Mouse (Mus musculus) ES-Bruce4 (cell line): ENCODE results near the gene 9530053A07Rik. TPM values are rescaled to one million over a fixed set of nuclear protein-coding genes. Genes with fewer than 3 reads are reported as not detected.
"Not testable (repeated sequence)": the region's sequence is repeated elsewhere in the genome, so short reads cannot be mapped to it uniquely, and the experiment has no call there.

Experiments used
- H3K27ac ChIP-seq: 2 replicates; pipeline ENCODE4 v1.5.1; 2012; ENCODE audit warnings: low read length, inconsistent platforms; ENCODE audit not compliant: insufficient read depth
- H3K27me3 ChIP-seq: 2 replicates; pipeline ENCODE4 v1.6.1; 2012; ENCODE audit warnings: mild to moderate bottlenecking, low read length, inconsistent platforms; ENCODE audit not compliant: control insufficient read depth, poor library complexity, insufficient read depth, severe bottlenecking
- H3K36me3 ChIP-seq: 2 replicates; pipeline ENCODE4 v1.6.1; 2012; ENCODE audit warnings: inconsistent platforms, mild to moderate bottlenecking, low read length, moderate library complexity; ENCODE audit not compliant: control insufficient read depth, poor library complexity, insufficient read depth, severe bottlenecking
- H3K4me1 ChIP-seq: one replicate; pipeline ENCODE4 v1.8.1; 2011; ENCODE audit warnings: low read length; ENCODE audit not compliant: control insufficient read depth, insufficient read depth
- H3K4me3 ChIP-seq: 2 replicates; pipeline ENCODE4 v1.5.1; 2011; ENCODE audit warnings: low read depth, mild to moderate bottlenecking, low read length
- H3K9ac ChIP-seq: 2 replicates; pipeline ENCODE4 v1.6.1; 2012; ENCODE audit warnings: low read depth, mild to moderate bottlenecking, inconsistent platforms; ENCODE audit not compliant: poor library complexity, severe bottlenecking
- H3K9me3 ChIP-seq: replicated peaks from 2 replicates; pipeline ENCODE4 v1.6.1; 2012; ENCODE audit warnings: mild to moderate bottlenecking, low read length, inconsistent platforms; ENCODE audit not compliant: control insufficient read depth, poor library complexity, insufficient read depth, severe bottlenecking
- CTCF ChIP-seq: IDR thresholded peaks from one replicate; pipeline ENCODE4 v1.8.1; 2011; ENCODE audit warnings: low read depth, low read length
- EP300 ChIP-seq: IDR thresholded peaks from 2 replicates; pipeline ENCODE4 v1.6.1; 2011; ENCODE audit warnings: low read depth, low read length; ENCODE audit not compliant: insufficient read depth
- POLR2A ChIP-seq: IDR thresholded peaks from one replicate; pipeline ENCODE4 v1.8.1; 2011; ENCODE audit warnings: low read length; ENCODE audit not compliant: insufficient read depth
- polyA plus RNA-seq: library from polyadenylated mRNA; stranded (reverse); fragments of >200 nt; gene quantifications from 2 replicates; pipeline ENCODE4 v1.2.4, GENCODE M21; 2011; ENCODE audit warnings: low read depth; ENCODE audit not compliant: missing spikeins, insufficient read depth, insufficient read length

The 9530053A07Rik gene
- polyA plus RNA-seq, 1 experiment = 0.13 TPM

DNA sequence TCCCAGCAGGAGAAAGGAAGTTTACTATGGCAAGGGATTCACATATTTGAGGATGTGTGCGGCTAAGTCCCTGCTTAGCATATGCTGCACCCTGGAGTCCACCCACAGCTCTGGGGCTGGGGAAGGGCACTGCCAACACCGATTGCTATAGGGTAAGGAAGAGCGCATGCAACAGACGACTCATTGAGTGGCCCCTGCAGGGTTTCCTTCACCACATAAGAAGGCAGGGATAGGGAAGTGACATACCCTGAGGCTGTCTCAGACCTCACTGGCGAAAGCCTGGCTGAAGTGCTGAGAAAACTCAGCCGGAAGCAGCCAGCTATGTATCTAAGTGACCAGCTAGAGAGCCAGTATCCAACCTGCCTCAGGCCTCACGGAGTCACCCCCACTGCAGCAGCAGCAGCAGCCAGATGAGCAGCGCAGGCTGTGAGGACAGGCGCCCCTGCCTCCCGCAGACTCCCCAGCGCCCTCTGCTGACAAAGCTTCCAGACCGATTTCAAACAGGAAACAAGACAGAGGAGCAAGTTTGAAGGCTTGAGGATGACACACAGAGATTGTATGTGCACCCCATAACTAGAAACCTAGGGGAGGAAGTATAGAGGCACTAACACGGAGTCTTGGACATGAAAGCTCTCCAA, 22.4 kb downstream of the 9530053A07Rik start:
- Histone ChIP-seq H3K9ac (no peak overlapping the region), H3K27ac (no peak overlapping the region), H3K9me3 (no peaks in the 10 kb centered on the region), H3K27me3 (no peaks in the 10 kb centered on the region), H3K4me3 (no peak overlapping the region), H3K36me3 (no peaks in the 10 kb centered on the region), H3K4me1 (no peaks in the 10 kb centered on the region)
- TF ChIP-seq CTCF (peak; percentile 79), POLR2A (no peak), EP300 (no peak)

DNA sequence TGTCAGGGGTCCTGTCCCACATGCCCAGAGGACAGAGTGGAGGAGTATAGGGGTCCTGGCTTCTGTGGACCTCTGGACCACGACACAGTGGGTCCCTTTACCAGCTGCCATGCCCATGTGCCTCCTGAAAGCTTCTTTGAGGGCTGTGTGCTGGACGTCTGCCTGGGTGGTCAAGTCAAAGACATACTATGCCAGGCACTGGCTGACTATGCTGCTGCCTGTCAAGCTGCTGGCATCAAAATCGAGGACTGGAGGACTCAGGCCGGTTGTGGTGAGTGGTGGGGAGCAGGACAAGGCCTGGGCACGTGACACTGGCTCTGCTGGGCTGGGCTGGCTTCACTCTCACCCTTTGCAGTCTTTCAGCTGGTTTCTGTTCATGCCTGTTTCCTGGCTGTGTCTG, 24.3 kb downstream of the 9530053A07Rik start:
- not testable (repeated sequence) for H3K9me3 ChIP-seq, H3K36me3 ChIP-seq, H3K9ac ChIP-seq, H3K27ac ChIP-seq, H3K4me1 ChIP-seq, H3K4me3 ChIP-seq, H3K27me3 ChIP-seq

DNA sequence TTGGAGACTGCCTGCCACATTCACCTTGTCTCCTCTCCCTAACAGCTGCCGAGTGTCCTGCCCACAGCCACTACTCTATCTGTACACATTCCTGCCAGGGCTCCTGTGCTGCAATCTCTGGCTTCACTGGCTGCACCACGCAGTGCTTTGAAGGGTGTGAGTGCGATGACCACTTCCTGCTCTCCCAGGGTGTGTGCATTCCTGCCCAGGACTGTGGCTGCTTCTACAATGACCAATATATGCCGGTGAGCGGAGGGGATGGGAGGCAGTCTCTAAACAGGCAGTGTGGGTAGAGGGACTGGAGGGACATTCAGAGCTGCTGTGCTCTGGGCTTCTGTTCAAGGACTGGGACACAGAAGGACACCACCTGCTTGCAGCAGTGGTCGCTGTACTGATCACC, 30.0 kb downstream of the 9530053A07Rik start:
- no peaks in the 10 kb centered on the region for H3K9me3 ChIP-seq
- H3K36me3 ChIP-seq = no peaks in the 10 kb centered on the region
- no peak overlapping the region for H3K27ac ChIP-seq
- H3K27me3 ChIP-seq = no peaks in the 10 kb centered on the region
- no peak for TF ChIP-seq CTCF
- TF ChIP-seq POLR2A = no peak
- no peak for TF ChIP-seq EP300
- H3K4me3 ChIP-seq = no peak overlapping the region
- no peak overlapping the region for H3K9ac ChIP-seq
- H3K4me1 ChIP-seq = no peaks in the 10 kb centered on the region

DNA sequence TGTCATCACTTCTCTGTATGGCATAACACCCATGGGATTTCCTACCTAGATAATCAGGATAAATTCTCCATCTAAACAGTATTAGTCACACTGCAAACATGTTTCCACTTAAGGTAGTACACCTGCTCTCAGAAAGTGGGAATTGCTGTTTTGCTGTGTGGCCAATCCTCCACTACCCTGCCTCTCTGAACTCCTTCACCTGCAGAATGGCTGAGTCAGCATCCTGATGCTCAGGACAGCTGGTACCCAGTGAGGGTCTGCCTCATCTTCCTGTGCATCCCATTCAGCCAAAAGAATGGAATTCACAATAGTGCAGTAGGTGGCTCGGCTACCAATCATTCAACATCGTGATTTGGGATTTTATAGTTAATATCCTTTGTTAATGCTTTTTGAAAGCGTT, 30.6 kb downstream of the 9530053A07Rik start:
- Histone ChIP-seq H3K9ac (no peak overlapping the region), H3K27me3 (no peaks in the 10 kb centered on the region), H3K27ac (no peak overlapping the region), H3K36me3 (no peaks in the 10 kb centered on the region), H3K9me3 (no peaks in the 10 kb centered on the region), H3K4me3 (no peak overlapping the region), H3K4me1 (no peaks in the 10 kb centered on the region)
- no peak for TF ChIP-seq POLR2A
- TF ChIP-seq CTCF = no peak
- no peak for TF ChIP-seq EP300

DNA sequence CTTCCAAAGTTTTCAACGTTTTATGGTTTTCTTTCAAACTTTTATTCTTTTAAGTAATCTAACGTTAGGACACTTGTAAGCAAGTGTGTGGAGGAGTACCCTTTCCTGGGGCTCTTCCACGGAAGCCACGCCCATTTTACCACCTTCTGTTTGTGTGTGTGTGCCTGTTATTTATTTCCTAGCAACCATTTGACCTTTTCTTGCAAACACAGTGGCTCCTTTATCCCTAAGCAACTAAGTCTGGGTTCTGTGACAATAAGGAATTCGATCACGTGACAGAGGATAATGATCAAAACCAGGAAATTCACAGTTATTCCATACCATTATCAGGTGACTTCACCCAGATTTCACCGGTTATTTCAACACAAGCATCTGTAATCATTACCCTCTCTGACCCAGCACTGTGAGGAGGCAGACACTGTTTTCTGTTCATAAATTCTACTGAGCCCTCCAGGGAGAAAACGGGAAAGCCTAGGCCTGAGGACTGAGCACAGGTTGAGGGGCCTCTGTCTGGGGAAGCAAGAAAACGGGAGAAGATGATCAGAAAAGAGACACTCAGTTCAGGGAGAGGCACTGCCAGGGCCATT, 32.0 kb downstream of the 9530053A07Rik start:
- no peak for TF ChIP-seq CTCF
- no peak for TF ChIP-seq POLR2A
- no peak for TF ChIP-seq EP300
- no peak overlapping the region for H3K27ac ChIP-seq
- H3K4me1 ChIP-seq = no peaks in the 10 kb centered on the region
- H3K36me3 ChIP-seq = no peaks in the 10 kb centered on the region
- no peak overlapping the region for H3K9ac ChIP-seq
- H3K27me3 ChIP-seq = no peaks in the 10 kb centered on the region
- H3K4me3 ChIP-seq = no peak overlapping the region
- no peaks in the 10 kb centered on the region for H3K9me3 ChIP-seq

DNA sequence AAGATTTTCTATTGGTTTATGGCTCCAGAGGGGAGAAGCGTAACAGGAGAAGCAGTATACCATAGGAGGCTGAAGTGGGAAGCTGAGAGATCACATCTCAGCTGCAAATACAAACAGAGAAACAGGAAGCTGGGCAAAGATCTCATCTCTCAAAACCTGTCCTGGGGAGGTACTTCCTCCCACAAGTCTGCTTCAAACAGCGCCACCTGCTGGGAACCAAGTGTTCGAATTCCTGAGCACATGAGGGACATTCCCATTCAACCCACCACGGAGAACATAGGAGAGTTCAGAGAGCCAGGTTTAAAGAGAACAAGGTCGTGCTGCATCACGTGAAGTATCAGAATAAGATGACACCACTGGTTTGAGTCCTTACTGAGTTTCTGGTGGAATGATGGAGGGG, 36.1 kb downstream of the 9530053A07Rik start:
- no peaks in the 10 kb centered on the region for H3K36me3 ChIP-seq
- TF ChIP-seq CTCF = peak; percentile 21
- TF ChIP-seq POLR2A = no peak
- H3K4me1 ChIP-seq = no peaks in the 10 kb centered on the region
- H3K27ac ChIP-seq = no peak overlapping the region
- no peaks in the 10 kb centered on the region for H3K9me3 ChIP-seq
- no peak overlapping the region for H3K9ac ChIP-seq
- H3K4me3 ChIP-seq = no peak overlapping the region
- H3K27me3 ChIP-seq = no peaks in the 10 kb centered on the region
